Mouse (Mus musculus): ENCODE measurements around the gene Cox17.

GRCm38 (mm10) chr16:38321452-38321935 lies 25.3 kb upstream of the Cox17 start:
- TF ChIP-seq GATA1 (IDR thresholded peaks at IDR 0.05; ENCODE audit: low read length) (no peak), TAL1 (IDR thresholded peaks at IDR 0.05; ENCODE audit: low read length) (no peak)
